Mouse (Mus musculus): ENCODE measurements around the gene Olfr727.

Olfr727 gene
- long read RNA-seq, experiment 1, result 0 reads
- long read RNA-seq, experiment 2, result 0 reads

GRCm38 (mm10) chr14:50122886-50123285 is at the start of gene Olfr727:
Gene Olfr727 (plus strand): TSS chr14:50123186.
- intact Hi-C loops (cut with DNase I), result no loop called here

DNA sequence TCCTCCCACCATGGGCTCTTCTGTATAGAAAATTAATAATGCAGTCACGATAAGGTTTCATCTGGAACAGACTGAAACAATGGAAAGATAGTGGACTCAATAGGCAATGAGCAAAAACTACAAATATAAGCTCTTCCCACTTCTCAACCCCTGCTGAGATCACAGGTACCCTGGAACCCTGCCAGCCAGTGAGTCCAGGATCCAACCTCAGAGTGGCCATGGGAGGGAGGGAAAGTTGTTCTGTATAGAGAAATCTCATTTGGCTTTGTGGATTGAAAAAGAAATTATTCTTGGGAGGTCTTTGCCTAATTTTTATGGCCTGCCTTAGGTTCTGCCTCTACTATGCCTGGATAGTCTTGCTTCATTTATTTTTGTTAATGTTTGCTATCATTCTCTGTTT is 32.1 kb upstream of the Olfr727 start, which contains the start of gene Olfr726:
Gene Olfr726 (minus strand): TSS at position 101 of the 400 bp plus-strand sequence.
- intact Hi-C loops (cut with DNase I), result no loop called here

DNA sequence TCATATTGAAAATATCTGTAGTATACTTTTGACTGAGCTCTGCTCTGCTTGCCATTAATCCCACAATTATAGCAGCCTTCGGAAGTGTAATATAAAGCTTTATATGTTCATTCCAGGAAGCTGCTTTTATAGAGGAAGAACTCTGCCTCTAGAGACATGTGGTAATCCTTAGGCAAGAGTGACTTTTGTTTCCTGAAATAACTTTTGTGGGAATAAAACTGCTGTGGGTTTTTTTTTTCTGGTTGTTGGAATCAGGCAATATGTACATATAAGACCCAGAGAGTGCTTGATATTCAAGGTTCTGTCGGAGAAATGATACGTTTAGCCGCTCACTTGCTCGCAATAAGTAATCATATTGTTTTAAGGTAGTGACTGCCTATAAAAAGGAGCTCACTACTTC is 19.6 kb downstream of the Olfr727 start, which contains the start of gene Olfr728:
Gene Olfr728 (minus strand): TSS at position 101 of the 400 bp plus-strand sequence.
- intact Hi-C loops (cut with DNase I), result no loop called here

- intact Hi-C loops (cut with DNase I), result no loop called here
These were observed 29.8 kb downstream of the Olfr727 start, which contains the start of gene Olfr729 for GRCm38 (mm10) chr14:50152810-50153209. Gene Olfr729 (minus strand): TSS chr14:50152910.
